Mouse (Mus musculus): ENCODE measurements around the gene Tmem140. TPM values are rescaled to one million over a fixed set of nuclear protein-coding genes. Genes with fewer than 3 reads are reported as not detected.

Tmem140 gene
- 0.23 and 0.77 TPM in 2 replicates for polyA plus RNA-seq (2012; rRNA removed)

GRCm38 (mm10) chr6:34862791-34863403 is at the start of gene Tmem140:
Gene Tmem140 (plus strand): TSS chr6:34863146.

GRCm38 (mm10) chr6:34877509-34878321 is 14.8 kb downstream of the Tmem140 start, which contains the start of gene Cyren:
Gene Cyren (minus strand): TSS chr6:34878060.

GRCm38 (mm10) chr6:34910371-34911219 is 47.6 kb downstream of the Tmem140 start, which contains the start of gene Wdr91:
Gene Wdr91 (minus strand): TSS chr6:34910876.

GRCm38 (mm10) chr6:34919956-34920355 is 57.0 kb downstream of the Tmem140 start, which contains the start of gene Stra8:
Gene Stra8 (plus strand): TSS chr6:34920163.

Other genes with a start within 250 kb of the Tmem140 start
- gene Agbl3, start 82.7 kb upstream of the Tmem140 start, polyA plus RNA-seq (2012; rRNA removed): 5.8 and 8.8 TPM in 2 replicates
- 21.1 and 21.4 TPM in 2 replicates for gene Cyren, start 14.9 kb downstream of the Tmem140 start, polyA plus RNA-seq (2012; rRNA removed)
- 21.7 and 23.7 TPM in 2 replicates for gene Wdr91, start 47.7 kb downstream of the Tmem140 start, polyA plus RNA-seq (2012; rRNA removed)
- not detected in 2 replicates for gene Stra8, start 57.0 kb downstream of the Tmem140 start, polyA plus RNA-seq (2012; rRNA removed)
- gene Slc23a4, start 125.3 kb downstream of the Tmem140 start, polyA plus RNA-seq (2012; rRNA removed): 1.4 and 1.5 TPM in 2 replicates

Data from central nervous system, embryonic 11.5 days (tissue).